Mouse (Mus musculus) MEL (cell line): ENCODE data around the gene Akap13. TPM values are rescaled to one million over a fixed set of nuclear protein-coding genes. Genes with fewer than 3 reads are reported as not detected.

Experiments used
- DNase-seq: peaks from one replicate; pipeline ENCODE4 v3.0.0; 2011; ENCODE audit warnings: low read depth, low spot score
- H3K27ac ChIP-seq: 2 replicates; pipeline ENCODE4 v1.5.1; 2012; ENCODE audit warnings: low read depth, mild to moderate bottlenecking, control low read depth, low read length, moderate library complexity; ENCODE audit not compliant: control insufficient read depth
- H3K27me3 ChIP-seq, 2 experiments: fragments of 150-350 bp in 1 of 2; sonication (generic) in 1 of 2; 2 replicates each; pipeline ENCODE4 v1.6.1; 2012; ENCODE audit warnings: low read length in 2 of 2, mild to moderate bottlenecking in 2 of 2, improper control_type of control experiment in 1 of 2, moderate library complexity in 1 of 2; ENCODE audit not compliant: insufficient read depth in 2 of 2, control insufficient read depth in 1 of 2
- H3K36me3 ChIP-seq, 2 experiments: 2 replicates each; pipeline ENCODE4 v1.6.1; 2012 to 2014; ENCODE audit warnings: low read length in 2 of 2, improper control_type of control experiment in 1 of 2, inconsistent platforms in 1 of 2, mild to moderate bottlenecking in 1 of 2; ENCODE audit not compliant: insufficient read depth in 2 of 2, control insufficient read depth in 1 of 2
- H3K4me1 ChIP-seq, 2 experiments: fragments of 150-350 bp in 1 of 2; sonication (generic) in 1 of 2; 2 replicates each; pipeline ENCODE4 v1.6.1; 2012; ENCODE audit warnings: low read length in 2 of 2, improper control_type of control experiment in 1 of 2, mild to moderate bottlenecking in 1 of 2; ENCODE audit not compliant: insufficient read depth in 2 of 2, control insufficient read depth in 1 of 2
- H3K4me3 ChIP-seq, 2 experiments: fragments of 150-350 bp in 1 of 2; sonication (generic) in 1 of 2; 2 replicates each; pipeline ENCODE4 v1.5.1; 2012; ENCODE audit warnings: low read depth in 2 of 2, low read length in 2 of 2, mild to moderate bottlenecking in 2 of 2, moderate library complexity in 2 of 2, control low read depth in 1 of 2, improper control_type of control experiment in 1 of 2; ENCODE audit not compliant: control insufficient read depth in 1 of 2, insufficient read depth in 1 of 2
- H3K79me2 ChIP-seq: 2 replicates; pipeline ENCODE4 v1.6.1; 2012; ENCODE audit warnings: mild to moderate bottlenecking, low read length, moderate library complexity; ENCODE audit not compliant: control insufficient read depth, poor library complexity, insufficient read depth
- H3K9ac ChIP-seq: 2 replicates; pipeline ENCODE4 v1.6.1; 2012; ENCODE audit warnings: low read depth, mild to moderate bottlenecking, control low read depth, low read length, moderate library complexity; ENCODE audit not compliant: control insufficient read depth, poor library complexity, severe bottlenecking
- H3K9me3 ChIP-seq: fragments of 150-350 bp; sonication (generic); replicated peaks from 2 replicates; pipeline ENCODE4 v1.6.1; 2012; ENCODE audit warnings: mild to moderate bottlenecking, low read length, improper control_type of control experiment, moderate library complexity; ENCODE audit not compliant: insufficient read depth
- EP300 ChIP-seq, 2 experiments: IDR thresholded peaks; 2 replicates each; pipeline ENCODE4 v1.6.1; 2011; ENCODE audit warnings: improper control_type of control experiment in 2 of 2, low read length in 2 of 2, low read depth in 1 of 2, mild to moderate bottlenecking in 1 of 2
- ETS1 ChIP-seq: IDR thresholded peaks from 2 replicates; pipeline ENCODE4 v1.6.1; 2012; ENCODE audit warnings: low read depth, mild to moderate bottlenecking, inconsistent platforms, low read length, improper control_type of control experiment, moderate library complexity
- GABPA ChIP-seq: IDR thresholded peaks from 2 replicates; pipeline ENCODE4 v1.6.1; 2012; ENCODE audit warnings: low read depth, mild to moderate bottlenecking, inconsistent platforms, low read length, improper control_type of control experiment, moderate library complexity
- GATA1 ChIP-seq: IDR thresholded peaks from 2 replicates; pipeline ENCODE4 v1.6.1; 2011; ENCODE audit warnings: low read depth, low read length, improper control_type of control experiment
- JUND ChIP-seq: IDR thresholded peaks from 2 replicates; pipeline ENCODE4 v1.6.1; 2011; ENCODE audit warnings: low read depth, mild to moderate bottlenecking, improper control_type of control experiment, low read length
- MAFK ChIP-seq: IDR thresholded peaks from 2 replicates; pipeline ENCODE4 v1.6.1; 2011; ENCODE audit warnings: low read depth, mild to moderate bottlenecking, low read length, improper control_type of control experiment, borderline replicate concordance
- MYB ChIP-seq: IDR thresholded peaks from 2 replicates; pipeline ENCODE4 v1.6.1; 2011; ENCODE audit warnings: mild to moderate bottlenecking, low read depth, low read length, improper control_type of control experiment
- SMC3 ChIP-seq: IDR thresholded peaks from 2 replicates; pipeline ENCODE4 v1.6.1; 2011; ENCODE audit warnings: low read depth, low read length, improper control_type of control experiment
- TBP ChIP-seq: IDR thresholded peaks from 2 replicates; pipeline ENCODE4 v1.8.0; 2011; ENCODE audit warnings: low read depth, low read length, improper control_type of control experiment
- UBTF ChIP-seq: IDR thresholded peaks from 2 replicates; pipeline ENCODE4 v1.6.1; 2012; ENCODE audit warnings: low read depth, mild to moderate bottlenecking, inconsistent platforms, low read length, improper control_type of control experiment, moderate library complexity, borderline replicate concordance; ENCODE audit not compliant: insufficient read depth
- USF1 ChIP-seq: IDR thresholded peaks from 2 replicates; pipeline ENCODE4 v1.6.1; 2014; ENCODE audit warnings: low read depth, mild to moderate bottlenecking, inconsistent platforms, low read length, improper control_type of control experiment, moderate library complexity
- ZC3H11A ChIP-seq: IDR thresholded peaks from 2 replicates; pipeline ENCODE4 v1.6.1; 2012; ENCODE audit warnings: low read depth, mild to moderate bottlenecking, inconsistent platforms, low read length, improper control_type of control experiment
- ZMIZ1 ChIP-seq: IDR thresholded peaks from 2 replicates; pipeline ENCODE4 v1.6.1; 2012; ENCODE audit warnings: low read depth, mild to moderate bottlenecking, inconsistent platforms, low read length, improper control_type of control experiment, moderate library complexity
- ZNF384 ChIP-seq: IDR thresholded peaks from 2 replicates; pipeline ENCODE4 v1.6.1; 2012; ENCODE audit warnings: low read depth, mild to moderate bottlenecking, inconsistent platforms, low read length, improper control_type of control experiment
- polyA plus RNA-seq, 2 experiments: library from polyadenylated mRNA; stranded (reverse) in 1 of 2; unstranded in 1 of 2; fragments of >175 nt in 1 of 2; fragments of >200 nt in 1 of 2; gene quantifications; 2 replicates each; pipeline versions ENCODE4 v1.2.1 to v1.2.4; 2012; ENCODE audit warnings: low replicate concordance in 2 of 2, low read depth in 1 of 2; ENCODE audit not compliant: insufficient read length in 2 of 2, insufficient read depth in 1 of 2, missing spikeins in 1 of 2
- total RNA-seq: library from RNA; depleted of rRNA; stranded (reverse); fragments of 300-350 nt; gene quantifications from 2 replicates; pipeline ENCODE4 v1.2.3, GENCODE M21; 2012

Akap13 gene
- total and polyA plus RNA-seq, 3 experiments: 4.1 to 4.5 TPM; not detected in 1

DNA sequence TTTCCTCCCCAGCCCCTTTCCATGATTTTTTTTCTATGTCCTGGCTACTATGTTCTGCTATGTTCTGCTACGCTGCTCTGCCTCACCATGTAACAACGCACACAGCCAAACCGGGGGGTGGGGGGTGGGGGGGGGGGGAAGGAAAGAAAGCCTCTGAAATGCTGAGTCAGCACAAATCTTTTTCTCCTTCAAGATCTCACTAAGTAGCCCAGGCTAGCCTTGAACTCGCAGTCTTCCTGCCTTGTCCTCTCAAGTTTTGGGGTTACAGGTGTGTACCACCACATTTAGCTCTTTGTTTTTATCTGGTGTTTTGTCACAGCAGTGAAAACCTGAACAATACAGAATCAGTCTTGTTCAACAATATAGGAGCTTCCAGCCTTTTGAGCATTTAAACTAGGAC lies 15.8 kb upstream of the Akap13 start:
- Histone ChIP-seq H3K4me3 (no peak overlapping the region), H3K4me1 (peaks cover 0 to 3% of the 10 kb centered on the region in 2 experiments; a peak in 2 of 4 replicates), H3K9ac (no peak overlapping the region), H3K9me3 (no peaks in the 10 kb centered on the region), H3K27ac (no peak overlapping the region), H3K36me3 (peaks cover 0 to 5% of the 10 kb centered on the region in 2 experiments; a peak in 2 of 4 replicates), H3K27me3 (peaks cover 0 to 3% of the 10 kb centered on the region in 2 experiments; a peak in 2 of 4 replicates), H3K79me2 (no peaks in the 10 kb centered on the region)
- DNase-seq: no peak
- TF ChIP-seq JUND (no peak), MAFK (peak; percentile 87)

GRCm38 (mm10) chr7:75440241-75440640 lies 15.1 kb upstream of the Akap13 start:
- DNase-seq: no peak
- H3K9ac ChIP-seq: no peak overlapping the region
- no peak overlapping the region for H3K4me3 ChIP-seq
- H3K4me1 ChIP-seq: peaks cover 0 to 3% of the 10 kb centered on the region in 2 experiments; a peak in 2 of 4 replicates
- peaks cover 0 to 2% of the 10 kb centered on the region in 2 experiments; a peak in 2 of 4 replicates for H3K27me3 ChIP-seq
- H3K36me3 ChIP-seq: peaks cover 0 to 5% of the 10 kb centered on the region in 2 experiments; a peak in 2 of 4 replicates
- H3K27ac ChIP-seq: no peak overlapping the region
- H3K9me3 ChIP-seq: no peaks in the 10 kb centered on the region
- H3K79me2 ChIP-seq: no peaks in the 10 kb centered on the region
- no peak for TF ChIP-seq USF1
- no peak for TF ChIP-seq ZMIZ1
- TF ChIP-seq MYB: no peak
- TF ChIP-seq JUND: no peak
- TF ChIP-seq ETS1: no peak
- no peak for TF ChIP-seq TBP
- TF ChIP-seq GABPA: no peak
- TF ChIP-seq EP300 (IDR thresholded peaks at IDR 0.05; ENCODE audit: low read depth in 1 of 2, low read length in 2 of 2): no peak
- no peak for TF ChIP-seq ZC3H11A
- TF ChIP-seq SMC3: no peak
- no peak for TF ChIP-seq ZNF384

- H3K9ac ChIP-seq: no peak overlapping the region
- H3K36me3 ChIP-seq: peaks cover 0 to 5% of the 10 kb centered on the region in 2 experiments; a peak in 2 of 4 replicates
- no peak overlapping the region for H3K4me3 ChIP-seq
- no peak overlapping the region for H3K27ac ChIP-seq
- no peaks in the 10 kb centered on the region for H3K79me2 ChIP-seq
- DNase-seq: peak; percentile 72
- peak in 1 of 2 experiments; percentile 53; a peak in 3 of 4 replicates for TF ChIP-seq EP300 (IDR thresholded peaks at IDR 0.05; ENCODE audit: low read depth in 1 of 2, low read length in 2 of 2)
- TF ChIP-seq GATA1: peak; percentile 30; the same call in 1 of the 2 replicates
- no peak for TF ChIP-seq UBTF
- peaks cover 0 to 3% of the 10 kb centered on the region in 2 experiments; a peak in 2 of 4 replicates for H3K4me1 ChIP-seq
- no peaks in the 10 kb centered on the region for H3K27me3 ChIP-seq
- H3K9me3 ChIP-seq: no peaks in the 10 kb centered on the region
These were observed 13.4 kb upstream of the Akap13 start for GRCm38 (mm10) chr7:75441947-75442346.
